Mouse (Mus musculus) cerebellum, adult 2 months (tissue): ENCODE measurements at regions not wholly inside any gene's neighbourhood (a gene's known extent, or its start where the extent isn't known, plus 50 kb on each side); places are given as distances from the start of the nearest gene placed in this dataset.

Source experiments
- CTCF ChIP-seq: fragments of 200-500 bp; IDR thresholded peaks from 2 replicates; pipeline ENCODE4 v1.5.1; 2011; ENCODE audit warnings: low read depth, mild to moderate bottlenecking, control low read depth, low read length, moderate library complexity, borderline replicate concordance; ENCODE audit not compliant: insufficient read depth
- POLR2A ChIP-seq: fragments of 200-500 bp; IDR thresholded peaks from 2 replicates; pipeline ENCODE4 v1.6.1; 2011; ENCODE audit warnings: low read length, control low read depth, borderline replicate concordance; ENCODE audit not compliant: insufficient read depth

DNA sequence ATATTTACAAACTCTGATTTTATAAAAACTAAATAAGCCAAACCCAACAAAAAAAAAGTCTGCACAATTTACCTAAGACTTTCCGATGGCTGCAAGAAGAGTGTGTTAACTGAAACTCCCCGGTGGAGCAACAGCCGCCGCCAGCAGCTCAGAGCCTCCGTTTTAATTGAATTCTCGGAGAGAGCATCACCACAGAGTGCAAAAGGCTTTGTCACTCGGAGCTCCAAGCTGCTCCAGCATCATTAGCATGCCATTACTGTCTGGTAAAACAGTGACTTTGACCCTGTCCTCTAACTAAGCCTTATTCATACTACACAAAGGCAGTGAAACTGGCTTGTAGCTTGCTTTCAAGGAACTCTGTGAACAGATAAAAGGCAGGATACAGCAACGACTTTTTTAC, 176.5 kb downstream of the Efnb2 start:
- TF ChIP-seq CTCF (no peak), POLR2A (no peak)
